Mouse (Mus musculus) megakaryocyte-erythroid progenitor cell, adult 5-6 weeks (primary cell): ENCODE data around the gene Tpm3-rs7. TPM values are rescaled to one million over a fixed set of nuclear protein-coding genes. Genes with fewer than 3 reads are reported as not detected.
"Not testable (repeated sequence)": the region's sequence is repeated elsewhere in the genome, so short reads cannot be mapped to it uniquely, and the experiment has no call there.

Experiments
- ATAC-seq: replicated peaks from 2 replicates; pipeline ENCODE4 v1.8.0; 2016; ENCODE audit warnings: mild to moderate bottlenecking, inconsistent platforms; ENCODE audit not compliant: severe bottlenecking, poor library complexity, low FRiP score, low TSS enrichment
- total RNA-seq, 2 experiments: library from RNA; stranded (forward) in 1 of 2; stranded (reverse) in 1 of 2; fragments of 200-1000, 215-1000 nt in 1 of 2; fragments of >200 nt in 1 of 2; fragmentation: Nextera tagmentation in 1 of 2; gene quantifications; 2 replicates each; pipeline ENCODE4 v1.2.3; 2014 to 2017

Tpm3-rs7 gene
- total RNA-seq (2014; fragmentation: Nextera tagmentation) (1.1 TPM in 2 replicates), total RNA-seq (2017) (16.7 and 30.7 TPM in 2 replicates)

- not testable (repeated sequence) for ATAC-seq
Observed at GRCm38 (mm10) chr14:113314499-113314898, at the start of gene Tpm3-rs7. Tpm3-rs7 (plus strand) TSS chr14:113314608.

- no peak for ATAC-seq
Observed at GRCm38 (mm10) chr14:113317023-113317422, 2.6 kb downstream of the Tpm3-rs7 start.

- ATAC-seq: no peak
Observed at GRCm38 (mm10) chr14:113363361-113363760, 49.0 kb downstream of the Tpm3-rs7 start.
